Mouse (Mus musculus) cerebellum, adult 2 months (tissue): ENCODE measurements around the gene C1ql3. TPM values are rescaled to one million over a fixed set of nuclear protein-coding genes. Genes with fewer than 3 reads are reported as not detected.

Experiments used
- DNase-seq, 2 experiments: peaks; one replicate each; pipeline ENCODE4 v3.0.0; 2021
- H3K27ac ChIP-seq: fragments of 200-500 bp; 2 replicates; pipeline ENCODE4 v1.5.1; 2012; ENCODE audit warnings: low read length, control low read depth, inconsistent platforms; ENCODE audit not compliant: insufficient read depth
- H3K27me3 ChIP-seq: fragments of 200-500 bp; 2 replicates; pipeline ENCODE4 v1.6.1; 2012; ENCODE audit warnings: inconsistent platforms, mild to moderate bottlenecking, low read length, moderate library complexity; ENCODE audit not compliant: control insufficient read depth, insufficient read depth
- H3K4me1 ChIP-seq: fragments of 200-500 bp; 2 replicates; pipeline ENCODE4 v1.6.1; 2011; ENCODE audit warnings: low read length; ENCODE audit not compliant: control insufficient read depth, insufficient read depth
- H3K4me3 ChIP-seq: fragments of 200-500 bp; replicated peaks from 2 replicates; pipeline ENCODE3; 2011; ENCODE audit warnings: mild to moderate bottlenecking, low read depth, low read length, control low read depth; ENCODE audit not compliant: insufficient read depth
- CTCF ChIP-seq: fragments of 200-500 bp; IDR thresholded peaks from 2 replicates; pipeline ENCODE4 v1.5.1; 2011; ENCODE audit warnings: low read depth, mild to moderate bottlenecking, control low read depth, low read length, moderate library complexity, borderline replicate concordance; ENCODE audit not compliant: insufficient read depth
- POLR2A ChIP-seq: fragments of 200-500 bp; IDR thresholded peaks from 2 replicates; pipeline ENCODE4 v1.6.1; 2011; ENCODE audit warnings: low read length, control low read depth, borderline replicate concordance; ENCODE audit not compliant: insufficient read depth
- WGBS: fragments of 180-500 bp; shearing (Covaris S2); methylation state at CpG from one replicate; pipeline ENCODE4 v1.1.7; 2018; 5-methylcytosine and 5-hydroxymethylcytosine counted together
- polyA plus RNA-seq: library from polyadenylated mRNA; depleted of rRNA; stranded (reverse); fragments of >200 nt; gene quantifications from 2 replicates; pipeline ENCODE4 v1.2.3, GENCODE M21; 2012; rRNA removed

C1ql3 gene
- polyA plus RNA-seq, result 12.5 and 13.8 TPM in 2 replicates

DNA sequence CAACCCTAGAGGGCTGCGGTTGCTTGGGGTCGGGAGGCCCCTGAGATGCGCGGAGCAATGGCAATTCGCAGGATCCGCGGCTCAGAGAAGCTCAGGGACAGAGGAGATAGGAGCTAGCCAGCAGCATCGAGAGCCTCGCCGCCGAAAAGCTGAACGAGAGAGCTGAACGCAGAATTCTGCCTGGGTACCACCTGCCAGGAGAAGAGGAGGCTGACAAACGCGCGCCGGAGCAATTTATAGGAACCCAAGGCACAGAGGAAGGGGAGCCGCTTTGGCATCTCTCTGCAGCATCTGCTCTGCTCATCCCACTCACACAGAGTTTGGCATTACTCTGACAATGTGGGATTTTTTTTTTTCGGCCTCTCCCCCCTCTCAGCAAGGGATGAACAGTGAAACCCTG, at the start of gene C1ql3:
C1ql3 (minus strand) TSS at position 335 of the 400 bp plus-strand sequence.
- Histone ChIP-seq H3K27me3 (peaks cover 3% of the 10 kb centered on the region; the same call in 1 of the 2 replicates), H3K4me1 (no peaks in the 10 kb centered on the region), H3K4me3 (peak within 1 kb of the TSS; percentile 37), H3K27ac (no peak within 1 kb of the TSS)
- peak in 1 of 2 experiments; percentile 9 for DNase-seq
- TF ChIP-seq CTCF, result no peak
- TF ChIP-seq POLR2A, result no peak
- WGBS, result under 1% methylated on average over 19 of the region's 19 CpGs

DNA sequence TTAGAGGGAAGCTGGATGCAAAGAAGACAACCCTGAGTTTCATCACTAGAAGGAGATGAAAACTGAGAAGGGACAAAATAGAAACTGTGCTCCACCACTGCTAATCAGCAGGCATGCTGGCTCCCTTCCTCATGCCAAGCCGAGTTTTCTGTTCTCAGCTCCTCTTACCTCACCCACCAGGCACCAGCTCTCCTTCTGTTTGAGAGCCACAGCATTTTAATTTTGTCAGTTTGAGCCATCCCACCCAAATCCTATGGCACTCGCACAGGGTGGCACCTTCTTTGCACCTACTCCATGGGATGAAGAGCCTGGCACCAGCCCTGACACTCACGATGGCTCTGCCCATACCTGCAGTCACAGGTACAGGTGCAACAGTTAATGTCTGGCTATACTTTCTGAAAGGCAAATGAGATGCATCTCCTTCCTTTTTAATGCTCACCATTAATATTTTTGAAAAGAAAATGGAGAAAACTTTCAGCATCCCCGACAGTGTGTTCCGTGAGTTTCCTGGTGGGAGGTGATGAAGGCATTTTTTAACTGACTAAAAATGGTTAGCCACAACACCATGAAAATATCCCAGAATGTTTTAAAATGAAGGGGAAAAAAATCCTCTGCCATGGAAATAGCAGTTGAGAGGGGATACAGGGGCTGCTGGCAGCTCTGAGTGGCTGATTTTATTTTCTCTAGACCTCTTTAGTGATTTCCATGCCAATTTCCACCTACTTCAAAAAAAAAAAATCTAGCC, 49.0 kb upstream of the C1ql3 start:
- DNase-seq, result no peak
- H3K4me1 ChIP-seq, result no peaks in the 10 kb centered on the region
- no peak overlapping the region for H3K27ac ChIP-seq
- WGBS, result 73% methylated on average over 5 of the region's 5 CpGs
- H3K27me3 ChIP-seq, result no peaks in the 10 kb centered on the region
- H3K4me3 ChIP-seq, result no peak overlapping the region
- no peak for TF ChIP-seq CTCF
- no peak for TF ChIP-seq POLR2A

DNA sequence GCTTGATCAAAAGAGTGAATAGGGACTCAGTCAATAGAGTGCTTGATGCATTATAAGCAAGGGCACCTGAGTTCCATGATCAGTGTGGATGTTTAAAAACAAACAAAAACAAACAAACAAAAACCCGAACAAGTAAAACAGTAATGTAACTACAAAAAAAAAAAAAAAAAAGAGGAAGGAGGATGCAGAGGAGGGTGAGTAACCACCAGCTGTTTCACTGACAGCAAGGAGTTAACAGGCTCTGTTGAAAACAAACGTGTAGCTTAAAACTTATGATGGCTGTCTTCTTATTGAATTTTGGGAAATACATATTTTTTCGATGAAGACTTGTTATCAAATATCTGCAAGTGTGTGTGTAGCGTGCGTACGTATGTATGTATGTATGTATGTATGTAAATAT, 37.0 kb upstream of the C1ql3 start:
- WGBS, result 86% methylated on average over 6 of the region's 6 CpGs
- no peaks in the 10 kb centered on the region for H3K27me3 ChIP-seq
- no peak for DNase-seq
- no peak overlapping the region for H3K27ac ChIP-seq
- no peaks in the 10 kb centered on the region for H3K4me1 ChIP-seq
- TF ChIP-seq POLR2A, result no peak
- TF ChIP-seq CTCF, result no peak
- H3K4me3 ChIP-seq, result no peak overlapping the region

DNA sequence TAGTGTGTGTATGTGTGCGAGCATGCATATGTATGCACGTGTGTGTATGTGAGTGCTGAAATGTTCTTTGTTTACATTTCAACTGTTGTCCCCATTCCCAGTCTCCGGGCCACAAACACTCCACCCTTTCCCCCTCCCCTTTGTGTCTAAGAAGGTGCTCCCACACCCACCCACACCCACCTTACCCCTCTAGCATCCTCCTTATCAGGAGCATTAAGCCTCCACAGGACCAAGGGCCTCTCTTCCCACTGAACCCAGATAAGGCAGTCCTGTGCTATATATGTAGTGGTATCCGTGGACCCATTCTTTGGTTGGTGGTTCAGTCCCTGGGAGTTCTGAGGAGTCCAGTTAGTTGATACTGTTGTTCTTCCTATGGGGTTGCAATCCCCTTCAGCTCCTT, 32.9 kb upstream of the C1ql3 start:
- no peak for DNase-seq
- TF ChIP-seq CTCF (no peak), POLR2A (no peak)
- Histone ChIP-seq H3K4me3 (no peak overlapping the region), H3K4me1 (no peaks in the 10 kb centered on the region), H3K27ac (no peak overlapping the region), H3K27me3 (no peaks in the 10 kb centered on the region)
- 94% methylated on average over 4 of the region's 4 CpGs for WGBS

DNA sequence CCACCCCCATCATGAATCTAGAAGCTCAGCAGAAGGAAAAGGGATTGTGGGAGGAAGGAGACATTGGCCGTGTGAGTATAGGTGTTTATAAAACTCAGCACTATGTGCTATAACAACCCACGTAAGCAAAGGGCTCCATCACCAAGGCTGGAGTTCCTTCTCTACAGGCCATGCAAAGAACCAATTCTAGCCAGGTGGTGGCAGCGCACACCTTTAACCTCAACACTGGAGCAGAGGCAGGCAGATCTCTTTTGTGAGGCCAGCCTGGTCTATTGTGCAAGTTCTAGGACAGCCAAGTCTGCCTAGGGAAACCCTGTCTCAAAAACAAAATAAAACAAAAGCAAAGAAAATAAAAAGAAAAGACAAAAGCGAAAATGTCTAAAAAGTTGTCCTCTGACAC, 28.2 kb upstream of the C1ql3 start:
- no peaks in the 10 kb centered on the region for H3K27me3 ChIP-seq
- no peaks in the 10 kb centered on the region for H3K4me1 ChIP-seq
- no peak overlapping the region for H3K4me3 ChIP-seq
- no peak for DNase-seq
- WGBS, result 95% methylated on average over 4 of the region's 4 CpGs
- TF ChIP-seq POLR2A (no peak), CTCF (no peak)
- H3K27ac ChIP-seq, result no peak overlapping the region

DNA sequence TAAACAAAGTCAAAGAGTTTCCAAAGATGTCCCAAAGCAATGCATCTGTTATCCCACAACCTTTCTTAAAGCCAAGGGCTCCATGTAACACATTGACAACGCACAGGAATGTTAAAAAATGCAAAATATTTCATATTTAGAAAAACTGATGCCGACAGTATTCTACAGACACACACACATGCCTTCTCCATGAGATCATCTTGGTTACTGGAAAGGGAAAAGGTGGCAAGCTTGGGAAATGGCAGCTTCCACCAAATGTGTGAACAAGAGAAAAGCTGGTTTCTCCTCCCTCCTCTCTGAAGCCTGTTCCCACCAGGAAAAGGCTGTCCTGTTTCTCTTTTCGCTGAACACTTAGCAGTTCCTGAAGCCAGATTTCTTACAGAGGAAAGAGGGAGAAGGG, 27.2 kb upstream of the C1ql3 start:
- 66% methylated on average over 3 of the region's 3 CpGs for WGBS
- no peak overlapping the region for H3K27ac ChIP-seq
- DNase-seq, result no peak

DNA sequence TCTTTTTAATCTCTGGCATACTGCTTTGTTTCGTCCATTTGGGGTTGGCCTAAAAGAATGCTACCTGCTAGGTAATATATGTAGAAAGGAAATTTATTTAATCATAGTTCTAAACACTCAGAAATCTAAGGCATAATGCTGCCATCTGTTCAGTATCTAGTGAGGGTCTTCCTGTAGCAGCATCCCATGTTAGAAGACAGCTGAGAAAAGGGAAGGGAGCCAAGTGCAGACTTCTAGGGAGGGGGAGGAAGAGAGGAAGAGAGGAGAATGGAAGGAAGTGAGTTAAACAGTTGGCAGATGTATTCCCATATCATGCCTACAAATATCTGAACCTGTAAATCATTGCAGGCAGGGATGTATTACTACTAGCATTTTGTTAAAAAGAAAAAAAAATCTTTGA, 7.3 kb upstream of the C1ql3 start:
- 62% methylated on average over 1 of the region's 1 CpGs for WGBS

More for the DNA sequence above, 27.2 kb upstream of the C1ql3 start:
- H3K4me1 ChIP-seq, result no peaks in the 10 kb centered on the region
- no peak overlapping the region for H3K4me3 ChIP-seq
- no peaks in the 10 kb centered on the region for H3K27me3 ChIP-seq
- no peak for TF ChIP-seq POLR2A
- no peak for TF ChIP-seq CTCF

DNA sequence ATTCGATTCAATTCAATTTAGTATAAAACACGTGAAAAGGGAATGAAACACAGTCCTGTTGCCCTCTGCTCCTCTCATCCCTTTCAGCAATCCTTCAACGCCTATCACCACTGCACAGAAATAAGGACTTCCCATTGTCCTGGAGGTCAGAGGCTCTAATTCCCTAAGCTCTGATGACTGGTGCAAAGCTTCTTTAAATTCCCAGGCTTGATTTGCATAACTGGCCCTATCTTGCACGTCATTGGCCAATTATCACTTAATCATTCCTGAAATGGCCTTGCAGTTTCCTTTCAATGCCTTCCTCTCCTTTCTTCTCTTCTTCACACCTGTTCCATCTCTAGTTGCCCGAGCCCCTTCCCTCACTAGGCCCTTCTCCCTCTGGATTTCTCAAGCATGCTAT, 6.8 kb upstream of the C1ql3 start:
- 47% methylated on average over 5 of the region's 5 CpGs for WGBS
- TF ChIP-seq CTCF (no peak), POLR2A (no peak)
- Histone ChIP-seq H3K27me3 (no peaks in the 10 kb centered on the region), H3K4me3 (no peak overlapping the region), H3K4me1 (no peaks in the 10 kb centered on the region), H3K27ac (no peak overlapping the region)
- DNase-seq, result no peak

More for the DNA sequence above, 7.3 kb upstream of the C1ql3 start:
- Histone ChIP-seq H3K4me1 (no peaks in the 10 kb centered on the region), H3K27ac (no peak overlapping the region), H3K4me3 (no peak overlapping the region), H3K27me3 (no peaks in the 10 kb centered on the region)
- TF ChIP-seq POLR2A (no peak), CTCF (no peak)
- DNase-seq, result no peak
